Mouse (Mus musculus) cortical plate, adult 2 months (tissue): Measurements from ENCODE around the gene T2. TPM values are rescaled to one million over a fixed set of nuclear protein-coding genes. Genes with fewer than 3 reads are reported as not detected.
"Not testable (repeated sequence)": the region's sequence is repeated elsewhere in the genome, so short reads cannot be mapped to it uniquely, and the experiment has no call there.

Experiments
- H3K27ac ChIP-seq: fragments of 200-500 bp; 2 replicates; pipeline ENCODE4 v1.5.1; 2012; ENCODE audit warnings: low read length, control low read depth, inconsistent platforms; ENCODE audit not compliant: insufficient read depth
- H3K4me1 ChIP-seq: fragments of 200-500 bp; 2 replicates; pipeline ENCODE4 v1.6.1; 2011; ENCODE audit warnings: low read length; ENCODE audit not compliant: control insufficient read depth, insufficient read depth
- H3K4me3 ChIP-seq: fragments of 200-500 bp; 2 replicates; pipeline ENCODE4 v1.5.1; 2011; ENCODE audit warnings: mild to moderate bottlenecking, low read length, control low read depth; ENCODE audit not compliant: insufficient read depth
- CTCF ChIP-seq: fragments of 200-500 bp; IDR thresholded peaks from 2 replicates; pipeline ENCODE4 v1.5.1; 2011; ENCODE audit warnings: mild to moderate bottlenecking, control low read depth, low read length; ENCODE audit not compliant: insufficient read depth; ENCODE audit errors: extremely low read depth
- POLR2A ChIP-seq: fragments of 200-500 bp; IDR thresholded peaks from 2 replicates; pipeline ENCODE4 v1.6.1; 2011; ENCODE audit warnings: mild to moderate bottlenecking, low read length, control low read depth; ENCODE audit not compliant: insufficient read depth; ENCODE audit errors: extremely low read depth
- polyA plus RNA-seq: library from polyadenylated mRNA; depleted of rRNA; stranded (reverse); fragments of >200 nt; gene quantifications from 2 replicates; pipeline ENCODE4 v1.2.3, GENCODE M21; 2012

The T2 gene
- polyA plus RNA-seq, 1 experiment, result 1.2 TPM

- Histone ChIP-seq H3K27ac (no peak overlapping the region), H3K4me3 (no peak overlapping the region), H3K4me1 (no peaks in the 10 kb centered on the region)
- no peak for TF ChIP-seq CTCF
- no peak for TF ChIP-seq POLR2A
Observed at GRCm38 (mm10) chr17:8385441-8385840, 29.6 kb downstream of the T2 start.

GRCm38 (mm10) chr17:8388463-8388862 is 32.7 kb downstream of the T2 start:
- H3K4me3 ChIP-seq, result peak overlapping the region; percentile 19
- H3K4me1 ChIP-seq, result no peaks in the 10 kb centered on the region
- TF ChIP-seq CTCF (peak; percentile 66), POLR2A (no peak)
- no peak overlapping the region for H3K27ac ChIP-seq

GRCm38 (mm10) chr17:8388990-8389789 is 33.4 kb downstream of the T2 start:
- TF ChIP-seq CTCF (no peak), POLR2A (no peak)
- Histone ChIP-seq H3K27ac (no peak overlapping the region), H3K4me1 (no peaks in the 10 kb centered on the region), H3K4me3 (peak overlapping the region; percentile 19)

- Histone ChIP-seq H3K4me3 (peak overlapping the region; percentile 19; the same call in 1 of the 2 replicates), H3K27ac (no peak overlapping the region), H3K4me1 (no peaks in the 10 kb centered on the region)
- TF ChIP-seq POLR2A (no peak), CTCF (peak; percentile 9; the same call in 1 of the 2 replicates)
Observed at GRCm38 (mm10) chr17:8389790-8390095, 34.0 kb downstream of the T2 start.

- TF ChIP-seq CTCF (no peak), POLR2A (no peak)
- no peaks in the 10 kb centered on the region for H3K4me1 ChIP-seq
- no peak overlapping the region for H3K27ac ChIP-seq
- no peak overlapping the region for H3K4me3 ChIP-seq
Observed at GRCm38 (mm10) chr17:8390487-8390886, 34.7 kb downstream of the T2 start.

GRCm38 (mm10) chr17:8396371-8396770 is 40.6 kb downstream of the T2 start:
- no peak for TF ChIP-seq POLR2A
- TF ChIP-seq CTCF, result no peak
- Histone ChIP-seq H3K4me3 (no peak overlapping the region), H3K27ac (no peak overlapping the region), H3K4me1 (no peaks in the 10 kb centered on the region)

- H3K4me3 ChIP-seq, result no peak overlapping the region
- no peaks in the 10 kb centered on the region for H3K4me1 ChIP-seq
- no peak for TF ChIP-seq POLR2A
- no peak for TF ChIP-seq CTCF
- no peak overlapping the region for H3K27ac ChIP-seq
Observed at GRCm38 (mm10) chr17:8397946-8398345, 42.2 kb downstream of the T2 start.

GRCm38 (mm10) chr17:8403932-8404331 is 48.1 kb downstream of the T2 start:
- H3K4me1 ChIP-seq, H3K4me3 ChIP-seq, H3K27ac ChIP-seq: not testable (repeated sequence)

GRCm38 (mm10) chr17:8406285-8406684 is 50.5 kb downstream of the T2 start:
- Histone ChIP-seq H3K4me3 (no peak overlapping the region), H3K27ac (no peak overlapping the region), H3K4me1 (no peaks in the 10 kb centered on the region)
- no peak for TF ChIP-seq CTCF

- H3K4me3 ChIP-seq, H3K4me1 ChIP-seq, H3K27ac ChIP-seq: not testable (repeated sequence)
Observed at GRCm38 (mm10) chr17:8408002-8408401, 52.2 kb downstream of the T2 start.

GRCm38 (mm10) chr17:8408589-8409295 is 53.0 kb downstream of the T2 start:
- Histone ChIP-seq H3K4me1 (no peaks in the 10 kb centered on the region), H3K4me3 (no peak overlapping the region), H3K27ac (no peak overlapping the region)
- TF ChIP-seq CTCF, result no peak
- TF ChIP-seq POLR2A, result no peak
